Mouse (Mus musculus): ENCODE results near the gene Ust. TPM values are rescaled to one million over a fixed set of nuclear protein-coding genes. Genes with fewer than 3 reads are reported as not detected.

Gene Ust
- polyA plus RNA-seq, 1 experiment from 2014 or later = 11.5 TPM

DNA sequence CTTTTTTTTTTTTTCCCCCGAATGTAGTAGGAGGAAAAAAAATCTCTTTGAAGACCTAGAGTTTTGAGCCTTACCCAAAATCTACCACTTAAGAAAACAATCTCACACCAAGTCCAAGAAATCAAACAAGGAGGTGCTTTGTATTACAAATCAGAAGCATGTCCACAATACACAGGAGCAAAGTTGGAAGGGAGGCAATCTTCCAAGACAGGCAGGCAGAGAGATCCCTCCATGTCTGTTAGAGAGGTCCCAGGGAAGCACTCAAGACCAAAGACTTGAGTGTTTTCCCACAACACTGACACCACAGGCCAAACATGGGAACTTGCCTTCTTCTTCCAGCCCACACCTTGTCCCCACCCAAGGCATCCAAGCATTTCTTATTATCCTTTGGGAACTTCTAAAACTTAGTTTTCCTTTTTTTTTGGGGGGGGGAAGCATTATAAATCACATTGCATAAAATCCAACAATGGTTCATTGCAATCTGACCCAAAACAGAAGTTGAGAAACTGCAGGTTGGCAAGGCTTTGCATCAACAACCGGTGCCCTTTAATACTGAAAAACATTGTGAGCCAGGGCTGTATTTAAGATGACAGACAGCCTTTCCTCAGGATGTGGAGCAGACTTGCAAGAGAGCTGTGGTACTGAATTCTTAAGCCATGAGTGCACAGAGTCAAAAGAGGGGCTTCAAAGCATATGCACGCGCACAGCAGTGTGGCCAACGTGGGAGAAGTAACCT is 49.8 kb downstream of the Ust start:
- Histone ChIP-seq H3K27ac (no peak overlapping the region; the same call in 1 of the 2 replicates), H3K9ac (no peak overlapping the region), H3K4me2 (no peak overlapping the region), H3K4me1 (peaks cover 27% of the 10 kb centered on the region), H3K4me3 (no peak overlapping the region), H3K27me3 (no peaks in the 10 kb centered on the region), H3K36me3 (no peaks in the 10 kb centered on the region), H3K9me3 (no peaks in the 10 kb centered on the region)
- 59% methylated on average over 5 of the region's 5 CpGs for WGBS
- no peak for ATAC-seq (ENCODE audit: insufficient number of reproducible peaks, low FRiP score, low TSS enrichment, low read depth)

DNA sequence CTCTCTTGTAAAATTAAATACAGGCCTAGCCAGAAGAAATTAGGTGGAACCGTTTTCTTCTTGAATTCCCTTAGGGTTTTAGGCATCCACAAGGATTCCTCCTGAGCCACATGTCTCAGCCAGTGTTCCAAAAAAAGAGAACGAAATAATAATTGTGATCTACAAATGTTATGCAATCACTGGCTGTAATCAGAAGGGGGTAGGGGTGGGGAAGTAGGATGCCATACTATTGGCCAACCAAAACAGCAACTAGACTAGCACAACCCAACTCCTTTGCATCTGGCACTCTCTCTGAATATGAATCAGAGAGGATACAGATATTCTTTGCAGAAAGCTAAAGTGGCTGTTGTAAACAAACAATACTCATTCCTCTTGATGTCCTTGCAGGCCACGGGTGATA is 52.7 kb downstream of the Ust start:
- Histone ChIP-seq H3K27me3 (no peaks in the 10 kb centered on the region), H3K9me3 (no peaks in the 10 kb centered on the region), H3K4me2 (no peak overlapping the region), H3K36me3 (no peaks in the 10 kb centered on the region), H3K27ac (no peak overlapping the region), H3K4me1 (peaks cover 22% of the 10 kb centered on the region), H3K4me3 (no peak overlapping the region), H3K9ac (no peak overlapping the region)
- no peak for ATAC-seq (ENCODE audit: insufficient number of reproducible peaks, low FRiP score, low TSS enrichment, low read depth)
- 50% methylated on average over 3 of the region's 3 CpGs for WGBS

DNA sequence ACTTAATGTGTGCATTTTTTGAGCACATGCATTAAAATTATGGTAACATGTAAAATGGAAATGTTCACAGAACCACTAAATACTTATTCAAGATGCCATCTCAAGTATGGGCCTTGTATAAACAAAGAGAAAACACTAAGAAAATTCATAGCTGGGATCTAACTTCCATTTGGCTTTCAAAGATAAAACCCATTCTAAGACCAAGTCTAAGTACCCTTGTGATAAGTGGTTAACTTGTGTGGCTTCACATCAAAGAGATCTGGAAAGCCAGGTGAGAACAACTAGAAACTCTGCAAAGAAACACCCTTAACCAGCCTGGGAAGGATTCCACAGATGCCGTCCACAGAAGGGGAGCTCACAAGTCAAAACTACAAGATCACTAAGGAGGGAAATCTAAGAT is 53.4 kb downstream of the Ust start:
- Histone ChIP-seq H3K27me3 (no peaks in the 10 kb centered on the region), H3K9me3 (no peaks in the 10 kb centered on the region), H3K4me2 (no peak overlapping the region), H3K36me3 (no peaks in the 10 kb centered on the region), H3K4me3 (no peak overlapping the region), H3K27ac (no peak overlapping the region), H3K4me1 (peaks cover 19% of the 10 kb centered on the region; the same call in 1 of the 2 replicates), H3K9ac (no peak overlapping the region)
- whole genome bisulfite sequencing = 79% methylated on average over 1 of the region's 1 CpGs
- ATAC-seq (ENCODE audit: insufficient number of reproducible peaks, low FRiP score, low TSS enrichment, low read depth) = no peak

DNA sequence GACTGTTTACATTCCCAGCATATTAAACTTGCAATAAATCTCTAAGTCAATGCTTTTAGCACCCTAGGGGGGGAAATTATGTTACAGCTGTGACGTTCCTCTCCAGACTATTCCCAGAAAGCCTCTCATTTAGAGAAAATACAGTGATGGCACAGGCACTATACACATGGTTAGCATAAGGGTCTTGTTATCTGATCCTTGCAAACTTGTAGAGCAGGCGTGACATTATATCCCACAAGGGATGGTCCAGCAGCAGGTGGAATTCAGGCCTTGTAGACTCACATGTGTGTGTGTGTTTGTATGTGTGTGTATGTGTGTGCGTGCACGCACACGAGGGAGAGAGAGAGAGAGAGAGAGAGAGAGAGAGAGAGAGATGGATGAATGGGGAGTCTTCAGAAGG is 57.3 kb downstream of the Ust start:
- no peaks in the 10 kb centered on the region for H3K36me3 ChIP-seq
- peaks cover 6% of the 10 kb centered on the region; the same call in 1 of the 2 replicates for H3K4me1 ChIP-seq
- H3K9me3 ChIP-seq = no peaks in the 10 kb centered on the region
- no peak overlapping the region for H3K4me2 ChIP-seq
- no peak overlapping the region for H3K4me3 ChIP-seq
- no peak overlapping the region for H3K9ac ChIP-seq
- whole genome bisulfite sequencing = 50% methylated on average over 5 of the region's 5 CpGs
- no peak overlapping the region for H3K27ac ChIP-seq
- no peaks in the 10 kb centered on the region for H3K27me3 ChIP-seq
- ATAC-seq (ENCODE audit: insufficient number of reproducible peaks, low FRiP score, low TSS enrichment, low read depth) = no peak

DNA sequence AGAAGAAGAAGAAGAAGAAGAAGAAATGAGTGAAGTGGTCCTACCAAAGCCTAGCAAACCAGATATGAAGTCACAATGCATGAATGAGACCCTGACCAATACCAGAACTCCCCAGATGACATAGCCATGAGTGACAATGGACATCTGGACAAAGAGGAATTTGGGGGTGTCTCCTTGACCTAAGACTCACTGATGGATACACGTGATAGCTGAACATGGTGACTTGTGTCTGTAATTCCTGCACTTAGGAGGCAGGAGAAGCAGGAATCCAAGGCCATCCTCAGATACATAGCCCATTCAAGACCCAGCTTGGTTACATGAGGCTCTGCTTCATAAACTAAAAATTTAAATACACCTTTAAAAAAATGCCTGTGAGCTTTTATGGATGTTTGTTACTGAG is 63.9 kb downstream of the Ust start:
- peaks cover 3% of the 10 kb centered on the region for H3K4me1 ChIP-seq
- H3K9ac ChIP-seq = no peak overlapping the region
- no peak overlapping the region for H3K27ac ChIP-seq
- 60% methylated on average over 1 of the region's 1 CpGs for WGBS
- H3K9me3 ChIP-seq = no peaks in the 10 kb centered on the region
- no peaks in the 10 kb centered on the region for H3K36me3 ChIP-seq
- no peak overlapping the region for H3K4me3 ChIP-seq
- no peaks in the 10 kb centered on the region for H3K27me3 ChIP-seq
- no peak for ATAC-seq (ENCODE audit: insufficient number of reproducible peaks, low FRiP score, low TSS enrichment, low read depth)
- no peak overlapping the region for H3K4me2 ChIP-seq

DNA sequence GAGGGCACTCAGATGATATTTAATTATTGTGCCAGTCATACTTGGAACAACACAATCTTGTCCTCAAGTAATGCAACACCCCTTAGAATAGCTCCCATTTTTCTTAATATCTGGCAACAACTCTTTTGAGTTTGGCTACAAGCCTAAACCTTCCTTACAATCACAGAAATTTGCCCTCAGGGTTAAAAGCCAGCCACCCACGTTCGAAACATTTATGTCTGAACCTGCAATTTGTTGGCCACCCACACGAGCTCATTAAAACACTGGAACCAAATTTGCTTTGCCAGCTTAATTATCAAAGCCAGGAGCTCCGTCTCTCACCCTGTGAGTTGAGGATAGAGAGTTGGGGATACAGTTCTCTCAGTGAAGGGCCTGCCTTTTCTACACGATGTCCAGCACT is 70.9 kb downstream of the Ust start:
- H3K4me2 ChIP-seq = no peak overlapping the region
- no peaks in the 10 kb centered on the region for H3K27me3 ChIP-seq
- WGBS = 15% methylated on average over 5 of the region's 5 CpGs
- no peak for ATAC-seq (ENCODE audit: insufficient number of reproducible peaks, low FRiP score, low TSS enrichment, low read depth)
- no peaks in the 10 kb centered on the region for H3K36me3 ChIP-seq
- H3K4me1 ChIP-seq = peaks cover 16% of the 10 kb centered on the region
- no peak overlapping the region for H3K9ac ChIP-seq
- H3K9me3 ChIP-seq = no peaks in the 10 kb centered on the region
- H3K4me3 ChIP-seq = no peak overlapping the region
- H3K27ac ChIP-seq = 0 out of 2 replicates have a peak overlapping the region, but pooled peaks have one; percentile 23

DNA sequence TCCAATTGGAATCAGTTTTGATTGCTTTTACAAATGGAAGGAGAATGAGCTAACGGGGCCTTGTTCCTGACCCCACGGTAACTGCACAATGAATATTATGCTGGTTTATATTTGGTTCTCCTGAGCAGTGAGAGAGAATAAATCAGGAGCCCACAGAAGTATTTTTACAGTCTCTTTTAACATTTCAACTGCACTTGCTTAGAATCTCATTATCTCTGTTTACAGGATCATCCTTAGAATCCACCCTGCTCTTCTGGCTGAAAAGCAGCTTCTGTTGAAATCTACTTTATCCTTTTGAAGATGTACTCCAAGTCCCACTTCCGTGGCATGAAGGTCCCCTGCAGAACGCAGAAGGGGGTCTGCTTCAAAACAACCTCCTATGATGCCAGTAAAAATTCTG is 71.7 kb downstream of the Ust start:
- no peak for ATAC-seq (ENCODE audit: insufficient number of reproducible peaks, low FRiP score, low TSS enrichment, low read depth)
- H3K27ac ChIP-seq = no peak overlapping the region
- H3K9ac ChIP-seq = no peak overlapping the region
- 26% methylated on average over 4 of the region's 4 CpGs for WGBS
- H3K4me1 ChIP-seq = peaks cover 16% of the 10 kb centered on the region
- H3K4me3 ChIP-seq = no peak overlapping the region
- no peaks in the 10 kb centered on the region for H3K27me3 ChIP-seq
- no peak overlapping the region for H3K4me2 ChIP-seq
- no peaks in the 10 kb centered on the region for H3K36me3 ChIP-seq
- no peaks in the 10 kb centered on the region for H3K9me3 ChIP-seq

DNA sequence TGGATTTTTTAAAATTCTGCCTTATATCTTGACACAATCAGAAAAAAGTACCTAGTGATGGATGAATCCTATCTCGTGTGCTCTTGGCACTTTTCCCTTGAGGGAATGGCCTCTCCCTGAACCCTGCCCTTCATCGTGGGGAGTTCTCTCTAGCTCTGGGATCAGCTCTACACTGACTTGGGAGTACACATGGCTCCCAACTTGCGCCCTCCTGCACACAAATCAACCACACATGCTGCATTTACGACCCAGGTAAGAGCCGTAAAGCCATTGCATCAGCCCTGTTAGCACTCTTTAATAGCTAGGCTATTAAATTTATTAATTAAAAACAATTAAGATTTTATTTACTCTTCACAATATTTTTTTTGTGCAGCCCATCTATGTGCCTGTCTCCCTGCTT is 74.6 kb downstream of the Ust start:
- ATAC-seq (ENCODE audit: insufficient number of reproducible peaks, low FRiP score, low TSS enrichment, low read depth) = no peak
- H3K9me3 ChIP-seq = no peaks in the 10 kb centered on the region
- peaks cover 13% of the 10 kb centered on the region; the same call in 1 of the 2 replicates for H3K4me1 ChIP-seq
- no peaks in the 10 kb centered on the region for H3K36me3 ChIP-seq
- no peak overlapping the region for H3K4me3 ChIP-seq
- H3K9ac ChIP-seq = no peak overlapping the region
- H3K27me3 ChIP-seq = no peaks in the 10 kb centered on the region
- H3K27ac ChIP-seq = no peak overlapping the region
- 28% methylated on average over 5 of the region's 5 CpGs for WGBS
- H3K4me2 ChIP-seq = no peak overlapping the region

DNA sequence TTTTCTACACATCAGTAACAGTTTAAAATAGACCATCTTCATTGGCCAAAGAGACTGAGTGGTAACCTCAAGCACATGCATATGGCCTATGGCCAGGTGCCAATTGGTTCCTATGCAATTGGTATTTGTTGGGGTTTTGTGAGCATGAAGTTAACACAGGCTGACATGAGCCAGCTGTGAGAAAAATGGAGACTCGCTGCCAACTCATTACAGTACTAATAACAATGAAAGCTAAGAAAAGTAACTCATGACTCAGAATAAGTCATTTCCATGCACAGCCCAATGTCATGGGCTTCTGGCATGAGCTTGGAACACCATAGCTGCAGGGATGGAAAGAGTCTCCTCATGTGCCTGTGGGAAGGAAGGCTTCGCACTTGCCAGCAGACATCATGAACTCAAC is 86.8 kb downstream of the Ust start:
- Histone ChIP-seq H3K9ac (no peak overlapping the region), H3K4me1 (peaks cover 19% of the 10 kb centered on the region; the same call in 1 of the 2 replicates), H3K4me3 (no peak overlapping the region), H3K27me3 (no peaks in the 10 kb centered on the region), H3K36me3 (no peaks in the 10 kb centered on the region), H3K4me2 (no peak overlapping the region), H3K27ac (0 out of 2 replicates have a peak overlapping the region, but pooled peaks have one; percentile 3), H3K9me3 (no peaks in the 10 kb centered on the region)
- ATAC-seq (ENCODE audit: insufficient number of reproducible peaks, low FRiP score, low TSS enrichment, low read depth) = peak; percentile 77
- WGBS = 51% methylated on average over 2 of the region's 2 CpGs

DNA sequence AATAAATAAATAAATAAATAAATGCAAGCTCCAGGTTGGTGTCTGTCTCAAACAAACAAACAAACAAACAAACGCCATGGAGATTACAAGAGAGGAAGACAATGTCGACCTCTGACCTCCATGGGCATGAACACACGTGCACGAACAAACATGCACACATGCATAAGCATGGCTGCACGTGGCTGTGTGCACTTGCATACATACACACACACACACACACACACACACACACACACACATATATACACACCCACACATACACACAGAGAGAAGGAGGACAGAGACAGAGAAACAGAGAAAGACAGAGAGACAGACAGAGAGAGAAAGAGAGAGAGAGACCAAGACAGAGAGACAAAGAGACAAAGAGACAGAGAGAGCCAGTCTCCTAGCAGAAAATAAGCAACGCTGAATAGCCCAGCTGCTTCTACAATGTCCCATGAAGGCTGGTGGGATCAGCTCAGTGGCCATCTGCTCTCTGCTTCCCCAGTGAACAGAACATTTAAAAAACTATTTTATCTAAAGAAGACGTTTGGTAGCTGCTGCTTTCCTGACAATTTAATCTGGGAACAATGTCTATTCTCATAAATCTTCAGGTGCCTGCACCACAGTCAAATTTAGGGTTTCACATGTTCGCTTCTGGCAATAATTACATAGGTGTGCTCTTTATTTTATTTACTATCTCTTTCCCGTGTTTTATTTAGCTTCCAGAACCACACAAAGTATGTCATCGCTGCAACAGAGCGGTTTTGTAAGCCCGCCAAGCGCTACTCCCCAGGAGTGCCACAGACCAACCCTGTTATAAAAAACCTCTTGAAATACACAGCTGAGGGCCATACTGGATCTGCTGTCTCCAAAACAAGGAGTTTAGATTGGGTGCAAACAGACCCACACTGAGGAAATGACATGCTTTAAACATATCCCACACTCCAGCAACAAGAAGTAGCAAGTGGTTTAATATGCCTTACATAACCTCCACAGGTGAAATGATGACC is 89.5 kb downstream of the Ust start:
- peaks cover 19% of the 10 kb centered on the region; the same call in 1 of the 2 replicates for H3K4me1 ChIP-seq
- WGBS = 55% methylated on average over 13 of the region's 13 CpGs
- H3K4me3 ChIP-seq = no peak overlapping the region
- no peak overlapping the region for H3K9ac ChIP-seq
- no peaks in the 10 kb centered on the region for H3K9me3 ChIP-seq
- H3K36me3 ChIP-seq = no peaks in the 10 kb centered on the region
- no peaks in the 10 kb centered on the region for H3K27me3 ChIP-seq
- ATAC-seq (ENCODE audit: insufficient number of reproducible peaks, low FRiP score, low TSS enrichment, low read depth) = no peak
- H3K4me2 ChIP-seq = no peak overlapping the region
- H3K27ac ChIP-seq = no peak overlapping the region

DNA sequence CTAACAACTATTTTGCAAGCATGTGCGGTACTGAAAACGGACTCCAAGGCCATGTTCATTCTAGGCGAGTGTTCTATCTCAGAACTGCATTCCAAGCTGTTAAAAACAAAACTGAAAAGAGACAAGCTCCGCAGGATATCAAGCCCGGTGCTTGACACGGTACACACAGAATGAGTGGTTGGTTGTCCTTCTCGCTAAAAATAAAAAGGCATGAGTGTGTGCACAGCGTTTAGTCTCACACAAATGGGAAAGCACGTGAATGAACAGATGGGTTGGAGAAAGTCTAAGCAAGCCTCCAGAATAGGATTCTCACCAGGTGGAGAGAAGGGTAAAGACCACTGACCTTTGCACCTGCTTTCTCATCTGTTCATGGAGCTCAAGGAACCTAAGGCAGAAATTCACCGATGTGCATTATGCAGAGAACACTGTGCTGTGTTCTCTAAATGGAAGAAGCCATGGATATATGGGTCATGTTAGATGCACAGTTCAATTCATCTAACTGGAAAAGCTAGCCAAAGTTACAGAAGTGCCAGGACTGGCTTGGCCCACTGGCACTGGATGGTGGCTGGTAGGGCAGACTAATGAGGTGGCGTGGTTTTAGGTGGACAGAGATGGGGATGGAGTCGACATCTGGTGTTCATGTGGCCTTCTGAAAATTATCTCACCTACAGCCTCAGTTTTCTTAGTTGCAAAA is 90.8 kb downstream of the Ust start:
- H3K4me2 ChIP-seq = no peak overlapping the region
- no peak overlapping the region for H3K27ac ChIP-seq
- H3K27me3 ChIP-seq = no peaks in the 10 kb centered on the region
- no peak overlapping the region for H3K9ac ChIP-seq
- no peaks in the 10 kb centered on the region for H3K9me3 ChIP-seq
- H3K36me3 ChIP-seq = no peaks in the 10 kb centered on the region
- ATAC-seq (ENCODE audit: insufficient number of reproducible peaks, low FRiP score, low TSS enrichment, low read depth) = no peak
- H3K4me1 ChIP-seq = peaks cover 17% of the 10 kb centered on the region; the same call in 1 of the 2 replicates
- no peak overlapping the region for H3K4me3 ChIP-seq
- 91% methylated on average over 12 of the region's 12 CpGs for WGBS

All from limb, embryonic 15.5 days (tissue).